Mouse (Mus musculus) kidney, postnatal 14 days (tissue): Measurements from ENCODE around the gene Ngdn.
A peak's percentile ranks its signal among the peaks of the same experiment; 100 is the strongest.
"Not testable (repeated sequence)": the region's sequence is repeated elsewhere in the genome, so short reads cannot be mapped to it uniquely, and the experiment has no call there.

Experiments used
- DNase-seq: peaks from one replicate; pipeline ENCODE4 v3.0.0; 2022; ENCODE audit warnings: mixed read lengths

The Ngdn gene

GRCm38 (mm10) chr14:55014991-55015766 is at the start of gene Ngdn:
Gene Ngdn (plus strand): TSS chr14:55015454.
- DNase-seq, result peak; percentile 99

GRCm38 (mm10) chr14:54965631-54966030 is 49.6 kb upstream of the Ngdn start:
- DNase-seq, result no peak

GRCm38 (mm10) chr14:54966320-54966977 is 48.8 kb upstream of the Ngdn start, which contains the start of gene Myh6:
Gene Myh6 (minus strand): TSS chr14:54966927.
- no peak for DNase-seq

GRCm38 (mm10) chr14:54967874-54968273 is 47.4 kb upstream of the Ngdn start:
- no peak for DNase-seq

GRCm38 (mm10) chr14:54968344-54968743 is 46.9 kb upstream of the Ngdn start:
- no peak for DNase-seq

- DNase-seq, result not testable (repeated sequence)
These were observed 42.5 kb upstream of the Ngdn start for GRCm38 (mm10) chr14:54972786-54973185.

- no peak for DNase-seq
These were observed 41.0 kb upstream of the Ngdn start for GRCm38 (mm10) chr14:54974068-54974791.

- no peak for DNase-seq
These were observed 38.6 kb upstream of the Ngdn start, which contains the start of gene Gm17428 for GRCm38 (mm10) chr14:54976633-54977032. Gene Gm17428 (plus strand): TSS chr14:54976933.

- DNase-seq, result no peak
These were observed 36.6 kb upstream of the Ngdn start for GRCm38 (mm10) chr14:54978664-54979063.

- DNase-seq, result no peak
These were observed 33.3 kb upstream of the Ngdn start for GRCm38 (mm10) chr14:54981934-54982333.

- DNase-seq, result not testable (repeated sequence)
These were observed 26.8 kb upstream of the Ngdn start for GRCm38 (mm10) chr14:54988350-54988874.

- no peak for DNase-seq
These were observed 26.4 kb upstream of the Ngdn start for GRCm38 (mm10) chr14:54988882-54989281.

GRCm38 (mm10) chr14:54989886-54990441 is 25.3 kb upstream of the Ngdn start:
- DNase-seq, result no peak

- DNase-seq, result no peak
These were observed 23.1 kb upstream of the Ngdn start for GRCm38 (mm10) chr14:54992196-54992595.

GRCm38 (mm10) chr14:54993636-54994035 is 21.6 kb upstream of the Ngdn start:
- DNase-seq, result no peak

- DNase-seq, result no peak
These were observed 21.0 kb upstream of the Ngdn start, which contains the start of gene Myh7 for GRCm38 (mm10) chr14:54994136-54994868. Gene Myh7 (minus strand): TSS chr14:54994626.

- DNase-seq, result no peak
These were observed 20.4 kb upstream of the Ngdn start for GRCm38 (mm10) chr14:54994869-54995186.

- no peak for DNase-seq
These were observed 19.7 kb upstream of the Ngdn start for GRCm38 (mm10) chr14:54995457-54996138.

GRCm38 (mm10) chr14:54996793-54997192 is 18.5 kb upstream of the Ngdn start:
- no peak for DNase-seq

GRCm38 (mm10) chr14:54997297-54997696 is 18.0 kb upstream of the Ngdn start:
- no peak for DNase-seq

- DNase-seq, result no peak
These were observed 16.6 kb upstream of the Ngdn start for GRCm38 (mm10) chr14:54998680-54999079.

GRCm38 (mm10) chr14:54999868-55000267 is 15.4 kb upstream of the Ngdn start:
- DNase-seq, result not testable (repeated sequence)
